Comparison of ENCODE assay signal across 13 mouse cellular contexts in genomic region chr1:73718421-73718820, GRCm38 (mm10).
"Had no signal": no experiment of that assay in that cellular context is flagged by ENCODE, and none has a peak within 500 bp of the region (broad histone marks: within the 10 kb centered on the region; RNA-seq: fewer than 3 reads in every experiment).

No protein-coding gene starts in this region.

- H3K9ac ChIP-seq: limb, embryonic 12.5 days; liver, embryonic 13.5 days; liver, postnatal 0 days; lung, embryonic 15.5 days; midbrain, embryonic 12.5 days; neural tube, embryonic 15.5 days had no signal

- H3K4me3 ChIP-seq: layer of hippocampus, adult 2 months; limb, embryonic 12.5 days; liver, embryonic 13.5 days; lung, embryonic 15.5 days; midbrain, embryonic 12.5 days; neural tube, embryonic 15.5 days had no signal

- DNase-seq: liver; liver, embryonic 13.5 days; liver, postnatal 0 days; lung, postnatal 14 days; right cerebral cortex, adult 18-20 months; right cerebral cortex, postnatal 25 days; thymus, postnatal 36 days had no signal

- ATAC-seq: liver, postnatal 0 days; midbrain, embryonic 16.5 days had no signal

- H3K27me3 ChIP-seq: limb, embryonic 12.5 days; liver, embryonic 13.5 days; lung, embryonic 15.5 days; midbrain, embryonic 12.5 days; neural tube, embryonic 15.5 days had no signal

- H3K4me2 ChIP-seq: limb, embryonic 12.5 days; liver, embryonic 13.5 days; lung, embryonic 15.5 days; midbrain, embryonic 12.5 days; neural tube, embryonic 15.5 days had no signal

- H3K27ac ChIP-seq: layer of hippocampus, adult 2 months; limb, embryonic 12.5 days; liver, embryonic 13.5 days; lung, embryonic 15.5 days; midbrain, embryonic 12.5 days; neural tube, embryonic 15.5 days had no signal

- H3K36me3 ChIP-seq: limb, embryonic 12.5 days; liver, embryonic 13.5 days; lung, embryonic 15.5 days; midbrain, embryonic 12.5 days; neural tube, embryonic 15.5 days had no signal

- H3K4me1 ChIP-seq: limb, embryonic 12.5 days; liver, embryonic 13.5 days; lung, embryonic 15.5 days; midbrain, embryonic 12.5 days; neural tube, embryonic 15.5 days had no signal

- H3K9me3 ChIP-seq: limb, embryonic 12.5 days; liver, embryonic 13.5 days; lung, embryonic 15.5 days; midbrain, embryonic 12.5 days; neural tube, embryonic 15.5 days had no signal
